Mouse (Mus musculus) intestine, embryonic 16.5 days (tissue): ENCODE data around the gene Secisbp2. TPM values are rescaled to one million over a fixed set of nuclear protein-coding genes. Genes with fewer than 3 reads are reported as not detected.

Source experiments
- ATAC-seq: fragments of 200-750 bp; cut with Nextera tagmentation; 2 replicates; pipeline ENCODE4 v1.8.0; 2017; ENCODE audit warnings: moderate TSS enrichment, moderate library complexity
- H3K27ac ChIP-seq: fragments of 300-500 bp; sonication (generic); 2 replicates; pipeline ENCODE4 v1.5.1; 2014; ENCODE audit warnings: mild to moderate bottlenecking, low read length
- H3K27me3 ChIP-seq: fragments of 300-500 bp; sonication (generic); replicated peaks from 2 replicates; pipeline ENCODE4 v1.6.1; 2014; ENCODE audit warnings: low read length, control low read depth, mixed read lengths; ENCODE audit not compliant: control insufficient read depth, insufficient read depth
- H3K36me3 ChIP-seq: fragments of 300-500 bp; sonication (generic); 2 replicates; pipeline ENCODE4 v1.6.1; 2014; ENCODE audit warnings: low read length, control low read depth; ENCODE audit not compliant: control insufficient read depth, insufficient read depth
- H3K4me1 ChIP-seq: fragments of 300-500 bp; sonication (generic); 2 replicates; pipeline ENCODE4 v1.6.1; 2014; ENCODE audit warnings: low read length, control low read depth, mixed read lengths; ENCODE audit not compliant: control insufficient read depth, insufficient read depth
- H3K4me2 ChIP-seq: fragments of 300-500 bp; sonication (generic); 2 replicates; pipeline ENCODE4 v1.6.1; 2014; ENCODE audit warnings: low read depth, low read length, control low read depth
- H3K4me3 ChIP-seq: fragments of 300-500 bp; sonication (generic); 2 replicates; pipeline ENCODE4 v1.5.1; 2014; ENCODE audit warnings: mild to moderate bottlenecking, low read length
- H3K9ac ChIP-seq: fragments of 300-500 bp; sonication (generic); 2 replicates; pipeline ENCODE4 v1.6.1; 2014; ENCODE audit warnings: low read depth, low read length
- H3K9me3 ChIP-seq: fragments of 300-500 bp; sonication (generic); 2 replicates; pipeline ENCODE4 v1.6.1; 2016; ENCODE audit warnings: low read length, control low read depth; ENCODE audit not compliant: control insufficient read depth
- WGBS: fragments of 180-500 bp; shearing (Covaris S2); extraction: QIAGEN DNeasy Blood & Tissue Kit; methylation state at CpG from one replicate; pipeline ENCODE4 v1.1.7; 2014; 5-methylcytosine and 5-hydroxymethylcytosine counted together
- polyA plus RNA-seq: library from polyadenylated mRNA; unstranded; fragments of >200 nt; fragmentation: Nextera tagmentation; extraction: Ambion mirVana; gene quantifications from 2 replicates; pipeline ENCODE4 v1.2.1, GENCODE M21; 2015

The Secisbp2 gene
- polyA plus RNA-seq, 1 experiment from 2014 or later: 28.9 TPM

- ATAC-seq: no peak
- Histone ChIP-seq H3K4me3 (no peak overlapping the region), H3K9me3 (no peaks in the 10 kb centered on the region), H3K36me3 (peaks cover 4% of the 10 kb centered on the region; the same call in 1 of the 2 replicates), H3K9ac (no peak overlapping the region), H3K4me2 (no peak overlapping the region), H3K27me3 (no peaks in the 10 kb centered on the region), H3K27ac (no peak overlapping the region), H3K4me1 (no peaks in the 10 kb centered on the region)
- WGBS: 67% methylated on average over 8 of the region's 8 CpGs
Measured at GRCm38 (mm10) chr13:51716350-51717263, 65.1 kb downstream of the Secisbp2 start.

- no peak overlapping the region for H3K4me2 ChIP-seq
- WGBS: 85% methylated on average over 3 of the region's 3 CpGs
- ATAC-seq: no peak
- peaks cover 4% of the 10 kb centered on the region; the same call in 1 of the 2 replicates for H3K36me3 ChIP-seq
- no peak overlapping the region for H3K9ac ChIP-seq
- no peak overlapping the region for H3K27ac ChIP-seq
- no peaks in the 10 kb centered on the region for H3K9me3 ChIP-seq
- H3K4me1 ChIP-seq: no peaks in the 10 kb centered on the region
- no peak overlapping the region for H3K4me3 ChIP-seq
- H3K27me3 ChIP-seq: no peaks in the 10 kb centered on the region
Measured at GRCm38 (mm10) chr13:51719256-51719655, 67.8 kb downstream of the Secisbp2 start.

GRCm38 (mm10) chr13:51720556-51720955 is 69.1 kb downstream of the Secisbp2 start:
- Histone ChIP-seq H3K4me2 (no peak overlapping the region), H3K27me3 (no peaks in the 10 kb centered on the region), H3K9ac (no peak overlapping the region), H3K9me3 (no peaks in the 10 kb centered on the region), H3K4me3 (no peak overlapping the region), H3K27ac (no peak overlapping the region), H3K4me1 (no peaks in the 10 kb centered on the region), H3K36me3 (peaks cover 4% of the 10 kb centered on the region; the same call in 1 of the 2 replicates)
- WGBS: 89% methylated on average over 4 of the region's 4 CpGs
- no peak for ATAC-seq

- WGBS: 77% methylated on average over 5 of the region's 5 CpGs
- Histone ChIP-seq H3K4me3 (no peak overlapping the region), H3K27ac (no peak overlapping the region), H3K9me3 (no peaks in the 10 kb centered on the region), H3K36me3 (peaks cover 4% of the 10 kb centered on the region; the same call in 1 of the 2 replicates), H3K4me1 (0 out of 2 replicates have a peak, but pooled peaks cover 3% of the 10 kb centered on the region), H3K27me3 (no peaks in the 10 kb centered on the region), H3K4me2 (no peak overlapping the region), H3K9ac (no peak overlapping the region)
- no peak for ATAC-seq
Measured at GRCm38 (mm10) chr13:51723114-51723513, 71.6 kb downstream of the Secisbp2 start.

- ATAC-seq: no peak
- Histone ChIP-seq H3K36me3 (no peaks in the 10 kb centered on the region), H3K4me1 (0 out of 2 replicates have a peak, but pooled peaks cover 3% of the 10 kb centered on the region), H3K4me2 (no peak overlapping the region), H3K27me3 (no peaks in the 10 kb centered on the region), H3K9me3 (no peaks in the 10 kb centered on the region), H3K4me3 (no peak overlapping the region), H3K9ac (no peak overlapping the region), H3K27ac (no peak overlapping the region)
- 78% methylated on average over 6 of the region's 6 CpGs for whole genome bisulfite sequencing
Measured at GRCm38 (mm10) chr13:51724566-51724965, 73.1 kb downstream of the Secisbp2 start.

GRCm38 (mm10) chr13:51725446-51725845 is 73.9 kb downstream of the Secisbp2 start:
- ATAC-seq: no peak
- Histone ChIP-seq H3K4me3 (no peak overlapping the region), H3K36me3 (no peaks in the 10 kb centered on the region), H3K27me3 (no peaks in the 10 kb centered on the region), H3K9me3 (no peaks in the 10 kb centered on the region), H3K27ac (no peak overlapping the region), H3K4me1 (0 out of 2 replicates have a peak, but pooled peaks cover 9% of the 10 kb centered on the region), H3K9ac (no peak overlapping the region), H3K4me2 (no peak overlapping the region)
- whole genome bisulfite sequencing: 93% methylated on average over 7 of the region's 7 CpGs

- Histone ChIP-seq H3K9ac (no peak overlapping the region), H3K36me3 (no peaks in the 10 kb centered on the region), H3K4me1 (0 out of 2 replicates have a peak, but pooled peaks cover 9% of the 10 kb centered on the region), H3K27ac (no peak overlapping the region), H3K4me3 (no peak overlapping the region), H3K27me3 (no peaks in the 10 kb centered on the region), H3K4me2 (no peak overlapping the region), H3K9me3 (no peaks in the 10 kb centered on the region)
- 62% methylated on average over 8 of the region's 8 CpGs for whole genome bisulfite sequencing
- peak; percentile 55; the same call in 1 of the 2 replicates for ATAC-seq
Measured at GRCm38 (mm10) chr13:51725926-51726574, 74.6 kb downstream of the Secisbp2 start.

GRCm38 (mm10) chr13:51727364-51727763 is 75.9 kb downstream of the Secisbp2 start:
- no peaks in the 10 kb centered on the region for H3K9me3 ChIP-seq
- no peak overlapping the region for H3K4me3 ChIP-seq
- 65% methylated on average over 6 of the region's 7 CpGs for WGBS
- no peak overlapping the region for H3K4me2 ChIP-seq
- no peaks in the 10 kb centered on the region for H3K27me3 ChIP-seq
- ATAC-seq: no peak
- no peak overlapping the region for H3K9ac ChIP-seq
- H3K4me1 ChIP-seq: 0 out of 2 replicates have a peak, but pooled peaks cover 9% of the 10 kb centered on the region
- no peak overlapping the region for H3K27ac ChIP-seq
- H3K36me3 ChIP-seq: no peaks in the 10 kb centered on the region

- no peak overlapping the region for H3K9ac ChIP-seq
- no peaks in the 10 kb centered on the region for H3K27me3 ChIP-seq
- no peaks in the 10 kb centered on the region for H3K36me3 ChIP-seq
- no peak overlapping the region for H3K4me3 ChIP-seq
- WGBS: 18% methylated on average over 4 of the region's 4 CpGs
- 0 out of 2 replicates have a peak, but pooled peaks cover 9% of the 10 kb centered on the region for H3K4me1 ChIP-seq
- H3K27ac ChIP-seq: no peak overlapping the region
- no peak for ATAC-seq
- H3K4me2 ChIP-seq: no peak overlapping the region
- H3K9me3 ChIP-seq: no peaks in the 10 kb centered on the region
Measured at GRCm38 (mm10) chr13:51729887-51730361, 78.4 kb downstream of the Secisbp2 start.
